8 mouse cellular contexts compared by ENCODE assay signal in genomic region chr3:14381421-14381992, GRCm38 (mm10).
DNase-seq lines count a peak whose midpoint lies in the region; ATAC-seq and TF ChIP-seq lines count a peak whose summit lies in the region.

No protein-coding gene starts in this region.

- H3K27me3 ChIP-seq in ES-Bruce4 (ENCODE audit: control insufficient read depth, insufficient read depth, low read length, poor library complexity, severe bottlenecking), result no peaks in the 10 kb centered on the region
- H3K27me3 ChIP-seq in hindbrain, embryonic 10.5 days (ENCODE audit: insufficient read depth, poor library complexity, severe bottlenecking), result no peaks in the 10 kb centered on the region

- ATAC-seq in erythroid progenitor cell, adult 5-6 weeks (replicated peaks; ENCODE audit: low FRiP score, poor library complexity, severe bottlenecking), result peak; percentile 42; the same call in 1 of the 2 replicates

- 14% methylated on average over 18 of the region's 18 CpGs for WGBS in hindbrain, embryonic 10.5 days
- 9% methylated on average over 18 of the region's 18 CpGs for WGBS in lung, adult 2 months

- TF ChIP-seq EP300 in ES-Bruce4 (IDR thresholded peaks at IDR 0.05; ENCODE audit: insufficient read depth, low read depth, low read length), result no peak

- peak; percentile 76 for DNase-seq in hindbrain, embryonic 10.5 days (ENCODE audit: low spot score)
- DNase-seq in layer of hippocampus, adult 8-10 months (ENCODE audit: low spot score in 2 of 2), result peak; percentile 35 to 70
- DNase-seq in lung, adult 2 months, result peak; percentile 48
- peak; percentile 45 for DNase-seq in ovary, postnatal 14 days (ENCODE audit: low spot score)
- peak; percentile 27 for DNase-seq in urinary bladder, postnatal 10 days (ENCODE audit: low spot score)

- no peak for TF ChIP-seq POLR2A in ES-Bruce4 (IDR thresholded peaks at IDR 0.05; ENCODE audit: insufficient read depth, low read length)
- TF ChIP-seq POLR2A in bone marrow macrophage, adult 2 months (IDR thresholded peaks at IDR 0.05; ENCODE audit: borderline replicate concordance, low read depth, low read length), result no peak
- TF ChIP-seq POLR2A in lung, adult 2 months (IDR thresholded peaks at IDR 0.05; ENCODE audit: borderline replicate concordance, extremely low read depth, low read depth, low read length), result no peak

- no peaks in the 10 kb centered on the region for H3K36me3 ChIP-seq in ES-Bruce4 (ENCODE audit: control insufficient read depth, insufficient read depth, low read length, poor library complexity, severe bottlenecking)
- H3K36me3 ChIP-seq in hindbrain, embryonic 10.5 days, result no peaks in the 10 kb centered on the region

- H3K4me1 ChIP-seq in ES-Bruce4 (ENCODE audit: control insufficient read depth, insufficient read depth, low read length), result no peaks in the 10 kb centered on the region
- no peaks in the 10 kb centered on the region for H3K4me1 ChIP-seq in bone marrow macrophage, adult 2 months (ENCODE audit: control insufficient read depth, insufficient read depth, low read length)
- H3K4me1 ChIP-seq in hindbrain, embryonic 10.5 days (replicated peaks), result 0 out of 2 replicates have a peak, but pooled peaks cover 3% of the 10 kb centered on the region
- no peaks in the 10 kb centered on the region for H3K4me1 ChIP-seq in lung, adult 2 months (ENCODE audit: control insufficient read depth, insufficient read depth, low read length)

- H3K4me3 ChIP-seq in ES-Bruce4 (ENCODE audit: low read depth, low read length), result peak overlapping the region; percentile 42; the same call in 1 of the 2 replicates
- peak overlapping the region; percentile 29 for H3K4me3 ChIP-seq in bone marrow macrophage, adult 2 months (ENCODE audit: insufficient read depth, low read length)
- peak overlapping the region; percentile 36 for H3K4me3 ChIP-seq in hindbrain, embryonic 10.5 days
- no peak overlapping the region for H3K4me3 ChIP-seq in lung, adult 2 months (replicated peaks; ENCODE audit: extremely low read depth, low read depth, low read length)

- H3K9ac ChIP-seq in ES-Bruce4 (ENCODE audit: low read depth, poor library complexity, severe bottlenecking), result no peak overlapping the region

- no peaks in the 10 kb centered on the region for H3K9me3 ChIP-seq in ES-Bruce4 (replicated peaks; ENCODE audit: control insufficient read depth, insufficient read depth, low read length, poor library complexity, severe bottlenecking)
- no peaks in the 10 kb centered on the region for H3K9me3 ChIP-seq in hindbrain, embryonic 10.5 days

- peak; percentile 71 for TF ChIP-seq CTCF in ES-Bruce4 (IDR thresholded peaks at IDR 0.05; ENCODE audit: low read depth, low read length)
- peak; percentile 99 for TF ChIP-seq CTCF in bone marrow macrophage, adult 2 months (IDR thresholded peaks at IDR 0.05; ENCODE audit: low read depth, low read length)
- TF ChIP-seq CTCF in lung, adult 2 months (IDR thresholded peaks at IDR 0.05; ENCODE audit: insufficient read depth, low read length), result peak; percentile 68

- H3K27ac ChIP-seq in ES-Bruce4 (ENCODE audit: insufficient read depth, low read length), result no peak overlapping the region
- no peak overlapping the region for H3K27ac ChIP-seq in bone marrow macrophage, adult 2 months (ENCODE audit: insufficient read depth, low read depth, low read length)
- H3K27ac ChIP-seq in hindbrain, embryonic 10.5 days, result peak overlapping the region; percentile 62; the same call in 1 of the 2 replicates
